Mouse (Mus musculus) liver, adult 2 months (tissue): ENCODE results near the gene Ucn3. TPM values are rescaled to one million over a fixed set of nuclear protein-coding genes. Genes with fewer than 3 reads are reported as not detected.

Experiments used
- DNase-seq: peaks from one replicate; pipeline ENCODE4 v3.0.0-alpha.2; 2011; ENCODE audit warnings: low read depth, low spot score; ENCODE audit errors: extremely low read depth
- H3K27ac ChIP-seq: fragments of 200-500 bp; replicated peaks from 2 replicates; pipeline ENCODE4 v1.5.1; 2012; ENCODE audit warnings: low read depth, mild to moderate bottlenecking, control low read depth, inconsistent platforms, low read length; ENCODE audit not compliant: insufficient read depth
- H3K27me3 ChIP-seq: fragments of 200-500 bp; 2 replicates; pipeline ENCODE4 v1.6.1; 2012; ENCODE audit warnings: mild to moderate bottlenecking, moderate library complexity, low read length, inconsistent platforms; ENCODE audit not compliant: control insufficient read depth, insufficient read depth
- H3K36me3 ChIP-seq: fragments of 200-500 bp; 2 replicates; pipeline ENCODE4 v1.6.1; 2012; ENCODE audit warnings: low read length, inconsistent platforms; ENCODE audit not compliant: control insufficient read depth, insufficient read depth
- H3K4me1 ChIP-seq: fragments of 200-500 bp; 2 replicates; pipeline ENCODE4 v1.6.1; 2011; ENCODE audit warnings: low read length; ENCODE audit not compliant: control insufficient read depth, insufficient read depth
- H3K4me3 ChIP-seq: fragments of 200-500 bp; 2 replicates; pipeline ENCODE4 v1.5.1; 2011; ENCODE audit warnings: low read depth, mild to moderate bottlenecking, control low read depth, low read length, moderate library complexity; ENCODE audit not compliant: insufficient read depth
- H3K79me2 ChIP-seq: fragments of 200-500 bp; 2 replicates; pipeline ENCODE4 v1.6.1; 2012; ENCODE audit warnings: inconsistent platforms, mild to moderate bottlenecking, low read length, moderate library complexity; ENCODE audit not compliant: control insufficient read depth, insufficient read depth
- H3K9ac ChIP-seq: fragments of 200-500 bp; 2 replicates; pipeline ENCODE4 v1.6.1; 2012; ENCODE audit warnings: low read depth, mild to moderate bottlenecking, control low read depth, inconsistent platforms, low read length
- CTCF ChIP-seq: fragments of 200-500 bp; IDR thresholded peaks from 2 replicates; pipeline ENCODE4 v1.5.1; 2011; ENCODE audit warnings: low read depth, low read length, control low read depth
- POLR2A ChIP-seq: fragments of 200-500 bp; IDR thresholded peaks from 2 replicates; pipeline ENCODE4 v1.6.1; 2011; ENCODE audit warnings: low read length, control low read depth; ENCODE audit not compliant: insufficient read depth; ENCODE audit errors: extremely low read depth
- WGBS: fragments of 180-500 bp; shearing (Covaris S2); methylation state at CpG from one replicate; pipeline ENCODE4 v1.1.7; 2018; 5-methylcytosine and 5-hydroxymethylcytosine counted together
- polyA plus RNA-seq: library from polyadenylated mRNA; depleted of rRNA; stranded (reverse); fragments of >200 nt; gene quantifications from 2 replicates; pipeline ENCODE4 v1.2.3, GENCODE M21; 2012
- total RNA-seq: library from RNA; depleted of rRNA; stranded (reverse); fragments of >200 nt; gene quantifications from 2 replicates; pipeline ENCODE4 v1.2.3, GENCODE M21; 2014

Ucn3 gene
- total and polyA plus RNA-seq, 2 experiments, result not detected

GRCm38 (mm10) chr13:3944699-3945098 lies 450 bp downstream of the Ucn3 start:
- 53% methylated on average over 7 of the region's 7 CpGs for WGBS
- no peaks in the 10 kb centered on the region for H3K79me2 ChIP-seq
- H3K27ac ChIP-seq, result no peak overlapping the region
- no peak overlapping the region for H3K9ac ChIP-seq
- DNase-seq, result no peak
- no peaks in the 10 kb centered on the region for H3K36me3 ChIP-seq
- no peak overlapping the region for H3K4me3 ChIP-seq
- H3K27me3 ChIP-seq, result no peaks in the 10 kb centered on the region
- no peak for TF ChIP-seq CTCF
- TF ChIP-seq POLR2A, result no peak
- H3K4me1 ChIP-seq, result no peaks in the 10 kb centered on the region

GRCm38 (mm10) chr13:3926046-3926445 lies 19.1 kb downstream of the Ucn3 start:
- no peak overlapping the region for H3K9ac ChIP-seq
- H3K79me2 ChIP-seq, result no peaks in the 10 kb centered on the region
- no peaks in the 10 kb centered on the region for H3K4me1 ChIP-seq
- no peak overlapping the region for H3K27ac ChIP-seq
- 76% methylated on average over 6 of the region's 6 CpGs for WGBS
- no peak overlapping the region for H3K4me3 ChIP-seq
- TF ChIP-seq CTCF (no peak), POLR2A (no peak)
- no peaks in the 10 kb centered on the region for H3K27me3 ChIP-seq
- no peak for DNase-seq
- no peaks in the 10 kb centered on the region for H3K36me3 ChIP-seq

- no peak overlapping the region for H3K4me3 ChIP-seq
- H3K9ac ChIP-seq, result no peak overlapping the region
- H3K27me3 ChIP-seq, result no peaks in the 10 kb centered on the region
- no peaks in the 10 kb centered on the region for H3K36me3 ChIP-seq
- no peaks in the 10 kb centered on the region for H3K79me2 ChIP-seq
- H3K27ac ChIP-seq, result no peak overlapping the region
- 65% methylated on average over 6 of the region's 6 CpGs for WGBS
- no peaks in the 10 kb centered on the region for H3K4me1 ChIP-seq
- TF ChIP-seq CTCF, result no peak
- no peak for TF ChIP-seq POLR2A
- DNase-seq, result no peak
Observed at GRCm38 (mm10) chr13:3925632-3926031, 19.5 kb downstream of the Ucn3 start.

GRCm38 (mm10) chr13:3924483-3924882 lies 20.7 kb downstream of the Ucn3 start:
- no peak overlapping the region for H3K4me3 ChIP-seq
- no peaks in the 10 kb centered on the region for H3K27me3 ChIP-seq
- no peak for TF ChIP-seq CTCF
- TF ChIP-seq POLR2A, result no peak
- DNase-seq, result no peak
- H3K9ac ChIP-seq, result no peak overlapping the region
- H3K27ac ChIP-seq, result no peak overlapping the region
- H3K36me3 ChIP-seq, result no peaks in the 10 kb centered on the region
- no peaks in the 10 kb centered on the region for H3K79me2 ChIP-seq
- H3K4me1 ChIP-seq, result no peaks in the 10 kb centered on the region
- 86% methylated on average over 5 of the region's 5 CpGs for WGBS

GRCm38 (mm10) chr13:3917571-3918311 lies 27.4 kb downstream of the Ucn3 start, which contains the start of the genes Net1 and Tubal3:
Net1 (minus strand) TSS chr13:3918220.
Tubal3 (plus strand) TSS chr13:3918274.
- Histone ChIP-seq H3K27ac (no peak within 1 kb of the TSS), H3K4me3 (peak within 1 kb of the TSS; percentile 86), H3K36me3 (no peaks in the 10 kb centered on the region), H3K79me2 (no peaks in the 10 kb centered on the region), H3K4me1 (peaks cover 5% of the 10 kb centered on the region; the same call in 1 of the 2 replicates), H3K27me3 (no peaks in the 10 kb centered on the region), H3K9ac (peak within 1 kb of the TSS; percentile 74)
- TF ChIP-seq CTCF (no peak), POLR2A (no peak)
- peak; percentile 67 for DNase-seq
- WGBS, result under 1% methylated on average over 52 of the region's 52 CpGs

- no peaks in the 10 kb centered on the region for H3K79me2 ChIP-seq
Observed at GRCm38 (mm10) chr13:3913504-3913903, 31.6 kb downstream of the Ucn3 start.

More at GRCm38 (mm10) chr13:3913504-3913903, 31.6 kb downstream of the Ucn3 start:
- no peaks in the 10 kb centered on the region for H3K27me3 ChIP-seq
- H3K4me1 ChIP-seq, result peaks cover 5% of the 10 kb centered on the region; the same call in 1 of the 2 replicates
- no peak overlapping the region for H3K4me3 ChIP-seq
- H3K9ac ChIP-seq, result no peak overlapping the region
- TF ChIP-seq POLR2A, result no peak
- no peak for TF ChIP-seq CTCF
- no peak for DNase-seq
- no peak overlapping the region for H3K27ac ChIP-seq
- no peaks in the 10 kb centered on the region for H3K36me3 ChIP-seq
- 67% methylated on average over 4 of the region's 4 CpGs for WGBS
